Mouse (Mus musculus): ENCODE results near the gene Tspan18.

The Tspan18 gene

GRCm38 (mm10) chr2:93214192-93214591 is 120.1 kb downstream of the Tspan18 start:
- DNase-seq = peak; percentile 72

- DNase-seq = no peak
Measured at GRCm38 (mm10) chr2:93212865-93213264, 121.4 kb downstream of the Tspan18 start.

- DNase-seq = no peak
Measured at GRCm38 (mm10) chr2:93212386-93212785, 121.9 kb downstream of the Tspan18 start.

- no peak for DNase-seq
Measured at GRCm38 (mm10) chr2:93206126-93206525, 128.2 kb downstream of the Tspan18 start.

GRCm38 (mm10) chr2:93204571-93204970 is 129.7 kb downstream of the Tspan18 start:
- no peak for DNase-seq

GRCm38 (mm10) chr2:93203682-93204081 is 130.6 kb downstream of the Tspan18 start:
- DNase-seq = peak; percentile 86

- DNase-seq = no peak
Measured at GRCm38 (mm10) chr2:93202782-93203181, 131.5 kb downstream of the Tspan18 start.

GRCm38 (mm10) chr2:93201997-93202396 is 132.3 kb downstream of the Tspan18 start:
- no peak for DNase-seq

DNA sequence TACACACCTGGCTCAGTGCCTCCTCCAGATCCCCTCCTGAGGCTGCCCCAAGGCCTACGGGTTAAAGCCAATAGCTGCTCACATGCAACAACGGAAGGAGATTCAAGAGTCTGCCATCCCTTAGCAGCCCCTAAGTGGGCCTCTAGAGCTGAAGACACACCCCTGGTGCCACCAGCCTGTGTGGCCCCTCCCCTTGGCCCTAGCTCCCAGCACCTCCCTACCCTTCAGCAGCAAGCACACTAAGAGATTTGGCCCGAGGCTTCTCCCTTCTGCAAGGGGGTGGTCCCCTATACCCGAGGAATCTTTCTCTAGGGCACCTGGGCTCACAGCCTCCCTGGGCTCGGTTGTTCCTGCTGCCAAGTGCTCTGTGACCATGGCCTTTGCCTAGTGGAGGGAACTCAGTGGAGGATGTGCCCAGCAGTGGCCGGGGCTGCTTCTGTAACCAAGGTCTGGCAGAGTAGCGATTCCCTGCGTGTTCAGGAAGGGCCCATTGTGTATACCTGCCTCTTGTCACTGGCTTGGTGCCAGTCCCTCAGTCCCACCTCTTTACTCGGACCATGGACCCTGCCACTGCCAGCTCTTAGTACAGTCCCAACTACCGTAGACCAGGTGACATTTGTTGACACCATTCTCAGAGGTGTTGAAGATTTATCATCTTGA is 133.5 kb downstream of the Tspan18 start:
- DNase-seq = peak; percentile 40

DNA sequence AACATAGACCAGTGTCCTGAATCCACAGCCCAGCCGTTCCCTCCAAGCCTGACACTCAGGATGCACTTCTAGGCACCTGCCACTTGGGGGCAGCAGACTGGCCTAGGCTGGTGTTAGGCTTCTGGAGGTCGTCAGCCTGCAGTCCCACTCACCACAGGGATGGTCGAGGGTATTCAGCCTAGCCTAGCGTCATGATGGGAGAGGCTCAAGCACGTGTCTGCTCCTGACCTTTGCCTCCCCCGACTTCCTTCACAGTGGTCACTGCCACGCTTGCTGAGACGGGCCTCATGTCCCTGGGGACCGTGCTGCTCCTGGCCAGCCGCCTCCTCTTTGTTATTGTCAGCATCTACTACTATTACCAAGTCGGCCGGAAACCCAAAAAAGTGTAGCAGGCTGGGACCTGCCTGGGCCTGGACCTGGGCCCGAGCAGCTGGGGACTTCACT is 134.8 kb downstream of the Tspan18 start:
- peak; percentile 87 for DNase-seq

DNA sequence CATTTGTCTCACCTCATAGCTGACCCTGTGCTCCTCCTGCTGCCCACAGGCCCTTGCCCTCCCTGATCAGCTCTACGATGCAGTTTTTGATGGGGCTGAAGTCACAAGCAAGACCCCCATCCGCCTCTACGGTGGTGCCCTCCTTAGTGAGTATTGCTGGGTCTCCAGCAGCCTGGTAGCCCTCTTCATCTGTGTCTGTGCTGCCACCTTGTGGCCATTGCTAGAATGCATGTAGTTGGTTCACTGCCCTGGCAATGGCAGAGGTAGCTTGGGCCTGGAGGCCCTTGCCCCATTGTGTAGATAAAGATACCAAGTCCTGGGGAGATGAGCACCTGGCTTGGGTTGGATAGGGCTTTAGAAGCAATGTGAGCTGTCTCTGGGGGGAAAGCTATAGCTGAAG is 135.5 kb downstream of the Tspan18 start:
- peak; percentile 96 for DNase-seq

GRCm38 (mm10) chr2:93193806-93194205 is 140.5 kb downstream of the Tspan18 start:
- no peak for DNase-seq

GRCm38 (mm10) chr2:93192671-93193080 is 141.6 kb downstream of the Tspan18 start:
- peak; percentile 62 for DNase-seq

DNA sequence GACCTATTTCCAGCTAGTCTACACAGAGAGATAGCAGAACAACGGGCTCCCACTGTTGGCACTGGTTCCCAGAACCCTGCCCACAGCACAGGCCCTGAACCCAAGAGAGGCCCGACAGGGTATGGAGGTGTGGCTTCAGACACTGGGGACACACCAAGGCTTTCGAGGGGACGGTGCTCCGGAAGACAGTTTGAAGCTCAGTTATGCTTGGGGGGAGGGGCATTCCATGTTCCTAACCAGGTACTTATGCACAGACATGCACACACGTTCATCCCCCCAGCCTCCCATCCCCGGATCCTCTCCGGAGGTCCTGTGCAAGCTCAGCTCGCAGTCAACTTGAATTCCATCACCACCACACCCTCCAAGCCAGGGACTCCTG is 142.1 kb downstream of the Tspan18 start:
- DNase-seq = no peak

DNA sequence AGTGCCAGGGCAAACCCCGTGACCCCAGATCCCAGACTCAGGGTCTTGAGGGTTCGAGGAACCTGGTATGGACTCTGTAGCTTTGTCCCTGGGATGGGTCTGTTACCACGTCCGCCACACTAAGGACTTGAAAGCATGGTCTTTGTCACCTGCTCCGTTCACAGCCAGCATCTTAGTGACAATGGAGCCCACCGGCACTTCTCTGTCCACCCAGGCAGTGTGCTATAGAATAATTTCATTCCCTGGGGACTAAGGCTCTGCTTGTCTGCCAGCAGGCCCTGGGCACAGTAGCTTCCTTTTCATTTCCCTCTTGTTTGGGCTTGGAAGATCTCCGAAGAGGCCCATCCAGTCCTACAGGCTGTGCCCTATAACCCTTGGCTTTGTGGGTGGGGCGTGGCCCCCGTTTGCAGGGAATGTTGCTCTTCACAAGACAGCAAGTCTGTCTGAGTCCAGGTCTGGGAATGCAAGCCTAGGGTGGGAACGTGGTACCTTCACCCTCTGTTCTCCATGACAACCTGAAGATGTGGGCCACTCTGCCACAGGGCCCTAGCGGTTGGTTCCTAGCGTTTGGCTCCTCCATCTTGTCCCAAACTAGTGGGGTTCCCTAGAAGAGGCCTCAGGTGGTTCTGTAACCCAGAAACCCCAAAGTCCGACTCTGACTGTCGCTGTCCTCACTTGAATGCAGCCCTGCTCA is 142.7 kb downstream of the Tspan18 start:
- no peak for DNase-seq

GRCm38 (mm10) chr2:93190771-93191487 is 143.4 kb downstream of the Tspan18 start:
- DNase-seq = peak; percentile 51

DNA sequence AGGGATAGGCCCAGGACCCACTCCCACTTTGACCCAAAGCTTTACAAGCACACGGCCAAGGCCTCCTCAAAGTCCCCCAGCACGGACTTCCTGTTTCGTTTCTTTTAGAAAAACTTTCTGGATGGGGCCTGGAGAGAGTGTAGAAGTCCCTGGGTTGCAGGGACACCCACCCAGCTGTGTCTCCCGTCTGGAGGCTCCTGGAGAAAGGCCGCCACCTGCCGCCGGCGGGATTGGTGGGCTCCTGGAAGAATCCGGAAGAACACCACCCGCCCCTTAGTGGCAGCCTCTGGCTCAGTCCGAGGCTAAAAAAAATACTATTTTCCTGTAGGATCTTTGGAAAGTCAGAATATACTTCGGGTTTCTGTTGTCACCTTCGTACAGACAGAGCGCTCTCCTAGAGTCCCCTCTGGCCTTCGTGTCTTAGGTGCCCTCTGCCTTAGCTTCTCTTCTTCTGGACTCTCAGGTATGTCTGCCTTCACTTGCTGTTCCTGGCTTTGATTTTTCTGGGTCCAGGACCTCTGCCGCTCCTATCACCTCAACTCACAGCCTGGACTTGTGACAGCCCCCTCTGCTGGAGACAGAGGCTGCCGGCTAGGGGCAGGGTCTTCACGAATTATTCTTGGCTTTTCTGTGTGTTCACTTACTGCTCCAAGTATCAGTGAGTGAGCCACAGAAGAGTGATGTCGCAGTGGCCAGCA is 145.4 kb downstream of the Tspan18 start:
- DNase-seq = peak; percentile 82

GRCm38 (mm10) chr2:93188020-93188760 is 146.1 kb downstream of the Tspan18 start:
- peak; percentile 59 for DNase-seq

DNA sequence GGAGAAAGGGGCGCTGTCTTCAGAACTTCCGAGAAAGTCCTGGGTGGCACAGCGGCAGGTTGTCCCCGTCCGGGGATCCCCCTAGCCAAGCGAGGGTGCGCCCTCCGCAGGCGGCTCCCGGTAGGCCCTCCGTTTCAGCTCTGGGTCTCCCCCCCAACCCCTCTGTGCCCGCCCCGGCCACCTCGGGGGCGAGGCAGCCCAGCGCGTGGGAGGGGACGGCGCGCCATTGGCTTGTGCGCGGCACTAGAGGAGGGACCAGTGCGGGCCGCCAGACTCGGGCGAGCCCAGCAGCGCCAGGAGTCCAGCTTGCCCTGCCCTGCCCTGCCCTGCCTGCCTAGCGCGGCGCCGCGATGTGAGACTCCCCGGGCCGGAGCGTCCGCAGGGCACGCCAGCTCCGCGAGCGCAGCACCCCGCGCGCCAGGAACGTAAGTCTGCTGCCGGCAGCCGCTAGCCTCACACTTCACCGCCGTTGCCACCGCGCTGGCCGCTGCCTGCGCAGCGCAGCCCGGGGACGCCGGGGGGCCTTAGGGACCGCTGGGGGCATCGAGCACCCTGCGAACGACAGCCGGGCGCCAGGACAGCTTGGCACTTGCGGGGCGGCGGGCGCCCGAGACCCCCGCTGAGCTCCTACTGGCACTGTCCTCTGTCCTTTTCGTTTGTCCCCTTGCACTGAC is 146.8 kb downstream of the Tspan18 start, which contains the start of gene Trp53i11:
Gene Trp53i11 (plus strand): TSS at position 226 of the 674 bp plus-strand sequence.
- DNase-seq = peak; percentile 92

DNA sequence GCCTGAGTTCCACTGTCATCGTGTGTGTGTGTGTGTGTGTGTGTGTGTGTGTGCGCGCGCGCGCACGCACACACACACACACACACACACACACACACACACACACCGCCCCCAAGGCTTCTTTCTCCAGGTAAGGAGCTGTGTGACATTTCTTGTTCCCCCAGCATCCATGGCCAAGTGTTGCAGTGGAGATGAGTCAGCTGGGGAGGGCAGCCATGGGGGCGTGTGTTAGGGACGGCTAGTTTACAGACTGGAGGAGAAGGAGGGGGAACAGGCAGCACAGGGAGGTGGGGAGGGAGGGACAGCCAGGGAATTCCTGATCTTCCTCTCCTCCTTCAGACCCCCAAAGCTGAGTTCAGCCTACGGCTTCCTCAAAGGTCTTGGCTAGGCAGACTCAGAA is 151.4 kb downstream of the Tspan18 start:
- DNase-seq = peak; percentile 24

DNA sequence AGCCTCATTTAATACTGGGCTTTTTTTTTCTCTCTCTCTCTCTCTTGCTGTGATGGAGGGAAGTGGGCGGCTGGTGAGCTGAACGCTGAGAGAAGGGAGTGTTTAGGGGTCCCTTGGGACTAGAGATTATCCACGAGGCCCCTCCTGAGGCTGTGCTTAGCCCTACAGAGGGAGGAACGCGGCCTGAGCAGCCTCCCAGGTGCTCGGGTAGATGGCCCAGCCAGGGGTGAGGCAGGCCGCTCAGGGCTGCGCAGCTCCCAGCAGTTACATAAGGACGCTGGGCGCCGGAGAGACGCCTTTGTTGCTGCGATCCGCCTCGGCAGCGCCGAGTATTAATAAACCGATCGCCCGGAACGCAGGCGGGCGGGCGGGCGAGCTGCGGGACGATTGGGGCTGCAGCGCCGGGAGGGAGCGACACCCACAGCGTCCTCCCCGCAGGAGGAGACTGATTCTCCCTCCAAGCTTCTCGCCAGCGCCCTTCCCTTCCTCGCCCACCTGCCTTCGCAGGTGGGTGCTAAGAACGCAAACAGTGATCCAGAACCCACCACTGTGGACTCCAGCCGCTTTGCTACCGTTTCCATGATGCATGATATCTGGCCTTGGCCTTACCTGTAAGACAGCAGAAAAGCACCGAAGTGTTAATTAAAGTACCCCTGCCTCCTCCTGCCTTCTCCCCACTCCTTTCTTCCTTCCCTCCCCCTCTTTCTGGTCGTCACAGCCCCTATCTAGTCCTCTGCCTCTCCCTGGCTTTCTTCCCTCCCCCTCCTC is 154.0 kb downstream of the Tspan18 start:
- DNase-seq = peak; percentile 48
